Mouse (Mus musculus) kidney, embryonic 14.5 days (tissue): ENCODE measurements around the gene Clec16a. TPM values are rescaled to one million over a fixed set of nuclear protein-coding genes. Genes with fewer than 3 reads are reported as not detected.

Experiments
- ATAC-seq: fragments of 200-750 bp; cut with Nextera tagmentation; 2 replicates; pipeline ENCODE4 v1.8.0; 2017; ENCODE audit warnings: moderate number of reproducible peaks, mild to moderate bottlenecking, moderate TSS enrichment, moderate library complexity; ENCODE audit not compliant: low FRiP score, low TSS enrichment
- H3K27ac ChIP-seq: fragments of 300-500 bp; sonication (generic); 2 replicates; pipeline ENCODE4 v1.5.1; 2014; ENCODE audit warnings: low read depth, mild to moderate bottlenecking, low read length, moderate library complexity, mixed read lengths
- H3K27me3 ChIP-seq: fragments of 300-500 bp; sonication (generic); 2 replicates; pipeline ENCODE4 v1.6.1; 2014; ENCODE audit warnings: mild to moderate bottlenecking, low read length; ENCODE audit not compliant: control insufficient read depth, insufficient read depth
- H3K36me3 ChIP-seq: fragments of 300-500 bp; sonication (generic); 2 replicates; pipeline ENCODE4 v1.6.1; 2014; ENCODE audit warnings: low read length, mixed read lengths; ENCODE audit not compliant: control insufficient read depth, insufficient read depth
- H3K4me1 ChIP-seq: fragments of 300-500 bp; sonication (generic); 2 replicates; pipeline ENCODE4 v1.6.1; 2014; ENCODE audit warnings: low read length, mixed read lengths; ENCODE audit not compliant: control insufficient read depth, insufficient read depth
- H3K4me2 ChIP-seq: fragments of 300-500 bp; sonication (generic); replicated peaks from 2 replicates; pipeline ENCODE4 v1.6.1; 2014; ENCODE audit warnings: low read depth, mild to moderate bottlenecking, low read length
- H3K4me3 ChIP-seq: fragments of 300-500 bp; sonication (generic); 2 replicates; pipeline ENCODE4 v1.5.1; 2014; ENCODE audit warnings: mild to moderate bottlenecking, low read length
- H3K9ac ChIP-seq: fragments of 300-500 bp; sonication (generic); 2 replicates; pipeline ENCODE4 v1.6.1; 2014; ENCODE audit warnings: low read depth, mild to moderate bottlenecking, low read length, moderate library complexity
- H3K9me3 ChIP-seq: fragments of 300-500 bp; sonication (generic); 2 replicates; pipeline ENCODE4 v1.6.1; 2016; ENCODE audit warnings: low read length; ENCODE audit not compliant: control insufficient read depth
- WGBS: fragments of 180-500 bp; shearing (Covaris S2); extraction: QIAGEN DNeasy Blood & Tissue Kit; methylation state at CpG from one replicate; pipeline ENCODE4 v1.1.7; 2014; 5-methylcytosine and 5-hydroxymethylcytosine counted together
- polyA plus RNA-seq: library from polyadenylated mRNA; unstranded; fragments of >200 nt; fragmentation: Nextera tagmentation; extraction: Ambion mirVana; gene quantifications from 2 replicates; pipeline ENCODE4 v1.2.1, GENCODE M21; 2014

The Clec16a gene
- polyA plus RNA-seq, 1 experiment from 2014 or later, result 38.4 TPM

DNA sequence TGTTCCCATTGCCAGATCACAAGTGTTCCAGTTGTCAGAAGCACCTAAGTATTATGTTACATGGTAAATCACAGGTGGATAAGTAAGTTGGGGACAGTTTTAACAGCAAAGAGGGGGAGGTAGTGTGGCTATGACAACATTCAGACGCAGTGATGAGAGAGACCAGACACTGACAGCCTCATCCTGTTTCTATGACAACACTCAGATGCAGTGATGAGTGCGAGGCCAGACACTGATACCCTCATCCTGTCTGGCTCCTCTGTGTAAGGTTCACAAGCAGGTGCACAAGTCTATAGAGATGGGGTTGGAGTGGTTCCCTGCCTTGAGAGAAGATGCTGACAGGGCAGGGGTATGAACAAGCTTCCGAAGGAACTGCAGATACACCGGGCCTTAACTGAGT is 22.0 kb downstream of the Clec16a start:
- no peaks in the 10 kb centered on the region for H3K9me3 ChIP-seq
- WGBS, result 69% methylated on average over 4 of the region's 4 CpGs
- no peak for ATAC-seq

DNA sequence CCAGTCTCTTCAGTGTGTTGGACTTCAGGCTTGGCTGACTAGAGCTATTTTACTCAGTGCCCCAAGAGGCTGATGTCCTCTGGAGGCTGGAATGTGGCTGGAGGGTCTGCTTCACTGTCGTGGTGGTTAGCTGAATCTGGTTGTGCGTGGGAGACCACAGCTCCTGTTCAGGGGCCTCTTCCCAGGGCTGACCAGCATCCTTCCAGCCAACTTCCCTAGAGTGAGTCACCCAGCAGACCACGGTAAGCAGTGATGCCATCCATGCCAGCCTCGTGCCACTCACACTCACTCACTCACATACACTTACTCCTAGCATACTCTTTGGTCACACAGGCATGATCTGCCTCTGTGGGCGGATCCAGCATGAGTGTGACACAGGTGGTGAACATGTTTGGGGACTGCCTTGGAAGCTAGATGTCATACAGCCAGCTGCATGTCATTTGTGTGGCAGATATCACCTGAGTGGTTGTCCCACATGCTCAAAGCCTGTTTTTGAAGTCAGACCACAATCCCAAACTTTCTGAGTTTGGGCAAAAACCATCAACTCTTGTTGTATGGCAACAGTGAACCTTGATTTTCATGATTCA is 24.8 kb downstream of the Clec16a start:
- Histone ChIP-seq H3K9me3 (no peaks in the 10 kb centered on the region), H3K36me3 (peaks cover 16% of the 10 kb centered on the region; the same call in 1 of the 2 replicates), H3K27me3 (no peaks in the 10 kb centered on the region), H3K4me2 (no peak overlapping the region), H3K4me3 (no peak overlapping the region), H3K4me1 (no peaks in the 10 kb centered on the region), H3K9ac (no peak overlapping the region), H3K27ac (no peak overlapping the region)
- no peak for ATAC-seq
- 81% methylated on average over 5 of the region's 5 CpGs for WGBS

More for the DNA sequence above, 22.0 kb downstream of the Clec16a start:
- H3K4me1 ChIP-seq, result no peaks in the 10 kb centered on the region
- H3K27me3 ChIP-seq, result no peaks in the 10 kb centered on the region
- H3K27ac ChIP-seq, result no peak overlapping the region
- no peak overlapping the region for H3K4me3 ChIP-seq
- H3K4me2 ChIP-seq, result no peak overlapping the region
- H3K9ac ChIP-seq, result no peak overlapping the region
- peaks cover 13% of the 10 kb centered on the region; the same call in 1 of the 2 replicates for H3K36me3 ChIP-seq

DNA sequence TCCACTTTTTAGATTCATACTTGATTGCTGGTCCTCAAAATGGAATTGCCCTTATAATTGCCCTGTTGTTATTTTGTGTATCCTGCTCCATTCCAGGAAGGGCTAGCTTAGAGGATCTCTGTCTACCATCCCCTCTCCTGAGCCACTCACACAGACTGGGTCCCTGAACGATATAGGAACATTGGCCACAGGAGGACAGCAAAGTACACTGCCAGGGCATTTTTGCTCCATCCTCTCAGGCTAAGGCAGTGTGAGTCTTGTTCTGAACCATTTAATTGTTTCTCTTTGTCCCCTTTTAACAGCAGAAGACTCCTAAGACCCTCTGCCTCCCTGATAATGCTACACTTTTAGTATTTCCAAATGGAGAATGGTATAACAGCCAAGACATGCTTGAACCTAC is 25.6 kb downstream of the Clec16a start:
- H3K9me3 ChIP-seq, result no peaks in the 10 kb centered on the region
- no peak overlapping the region for H3K27ac ChIP-seq
- no peak overlapping the region for H3K4me2 ChIP-seq
- no peak for ATAC-seq
- no peak overlapping the region for H3K9ac ChIP-seq
- H3K4me3 ChIP-seq, result no peak overlapping the region
- H3K36me3 ChIP-seq, result peaks cover 16% of the 10 kb centered on the region; the same call in 1 of the 2 replicates
- H3K27me3 ChIP-seq, result no peaks in the 10 kb centered on the region
- 52% methylated on average over 1 of the region's 1 CpGs for WGBS
- H3K4me1 ChIP-seq, result no peaks in the 10 kb centered on the region

DNA sequence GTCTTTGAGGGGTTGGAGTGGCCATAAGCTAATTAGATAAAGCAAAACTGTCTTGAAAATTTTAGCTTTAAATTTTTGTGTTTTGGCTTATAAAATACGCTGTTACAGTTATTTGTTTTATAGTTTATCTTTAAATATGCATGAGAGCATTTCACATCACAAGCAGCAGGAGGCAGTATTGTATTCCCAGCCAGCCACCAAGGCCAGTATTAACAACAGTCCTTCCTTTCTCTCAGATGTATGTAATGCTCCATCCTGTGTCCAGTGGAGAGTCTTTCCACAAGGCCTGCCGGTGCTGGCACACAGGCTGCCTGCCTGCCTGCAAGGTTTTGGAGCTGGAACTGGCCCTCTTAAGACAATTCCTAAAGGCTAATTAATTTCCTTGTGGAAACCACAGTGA is 26.7 kb downstream of the Clec16a start:
- Histone ChIP-seq H3K4me1 (no peaks in the 10 kb centered on the region), H3K27me3 (no peaks in the 10 kb centered on the region), H3K4me2 (no peak overlapping the region), H3K9me3 (no peaks in the 10 kb centered on the region), H3K27ac (no peak overlapping the region), H3K4me3 (no peak overlapping the region), H3K9ac (no peak overlapping the region), H3K36me3 (peaks cover 21% of the 10 kb centered on the region; the same call in 1 of the 2 replicates)
- no peak for ATAC-seq
- WGBS, result 49% methylated on average over 2 of the region's 2 CpGs

DNA sequence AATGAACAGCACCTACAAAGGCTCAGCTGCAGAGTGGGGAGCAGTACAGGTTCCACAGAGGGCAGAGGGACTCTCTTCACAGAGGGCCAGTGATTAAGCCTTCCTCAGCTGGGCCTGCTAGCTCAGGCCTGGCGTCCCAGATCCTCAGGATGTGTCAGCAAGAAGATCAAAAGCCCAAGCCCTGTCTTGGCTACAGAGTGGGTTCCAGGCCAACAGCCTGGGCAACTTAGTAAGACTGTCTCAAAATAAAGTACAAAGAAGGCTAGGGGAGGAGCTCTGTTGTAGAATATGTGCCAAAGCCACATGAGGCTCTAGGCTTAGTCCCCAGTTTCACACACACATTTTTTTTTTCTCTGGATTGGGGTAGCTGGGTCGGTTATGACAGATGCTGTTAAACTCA is 29.8 kb downstream of the Clec16a start:
- Histone ChIP-seq H3K27ac (no peak overlapping the region), H3K9me3 (no peaks in the 10 kb centered on the region), H3K27me3 (no peaks in the 10 kb centered on the region), H3K4me2 (no peak overlapping the region), H3K4me1 (no peaks in the 10 kb centered on the region), H3K4me3 (no peak overlapping the region), H3K36me3 (peaks cover 37% of the 10 kb centered on the region), H3K9ac (no peak overlapping the region)
- 68% methylated on average over 2 of the region's 2 CpGs for WGBS
- ATAC-seq, result no peak

DNA sequence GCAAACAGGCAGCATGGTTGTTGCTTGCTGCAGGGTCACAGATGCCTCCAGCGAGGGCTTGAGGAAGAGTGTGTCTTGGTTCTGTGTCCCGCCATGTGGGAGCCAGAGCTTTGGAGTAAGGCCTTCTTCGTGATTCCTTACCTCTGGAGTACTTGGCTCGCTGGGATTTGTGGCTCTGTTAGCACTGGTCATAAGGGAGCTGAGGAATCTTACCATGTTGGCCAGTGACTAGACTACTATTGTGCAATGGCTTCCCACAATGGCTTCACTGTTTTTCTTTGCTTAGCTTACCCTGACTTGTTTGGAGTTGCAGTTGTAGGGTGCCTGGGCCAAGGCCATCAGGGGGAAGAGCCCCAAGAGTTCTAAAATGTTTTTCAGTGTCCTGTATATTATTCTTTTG is 30.8 kb downstream of the Clec16a start:
- H3K36me3 ChIP-seq, result peaks cover 44% of the 10 kb centered on the region
- ATAC-seq, result no peak
- H3K9me3 ChIP-seq, result no peaks in the 10 kb centered on the region
- 96% methylated on average over 4 of the region's 4 CpGs for WGBS
- no peaks in the 10 kb centered on the region for H3K4me1 ChIP-seq
- H3K27ac ChIP-seq, result no peak overlapping the region
- no peak overlapping the region for H3K4me2 ChIP-seq
- no peak overlapping the region for H3K4me3 ChIP-seq
- no peak overlapping the region for H3K9ac ChIP-seq
- H3K27me3 ChIP-seq, result no peaks in the 10 kb centered on the region

DNA sequence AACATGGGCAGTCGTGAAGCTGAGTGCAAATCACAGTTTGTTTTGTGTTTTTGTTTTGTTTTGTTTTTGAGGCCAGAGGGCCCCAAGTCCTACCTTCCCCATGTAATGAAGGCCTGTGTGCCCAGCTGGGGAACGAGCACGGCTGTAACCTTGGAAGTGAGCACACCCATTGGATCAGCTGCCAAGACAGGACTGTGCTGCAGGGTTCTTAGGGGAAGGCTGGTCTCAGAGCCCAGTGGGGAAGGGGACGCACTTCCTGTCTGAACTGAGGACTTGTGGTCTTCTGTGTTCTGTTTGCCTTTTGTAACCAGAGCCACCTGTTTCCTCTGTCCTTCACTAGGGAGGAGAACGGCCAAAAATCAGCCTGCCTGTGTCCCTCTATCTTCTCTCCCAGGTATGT is 32.4 kb downstream of the Clec16a start:
- no peak overlapping the region for H3K4me2 ChIP-seq
- no peak for ATAC-seq
- H3K27me3 ChIP-seq, result no peaks in the 10 kb centered on the region
- peaks cover 53% of the 10 kb centered on the region for H3K36me3 ChIP-seq
- H3K9me3 ChIP-seq, result no peaks in the 10 kb centered on the region
- H3K4me1 ChIP-seq, result no peaks in the 10 kb centered on the region
- 68% methylated on average over 5 of the region's 5 CpGs for WGBS
- H3K4me3 ChIP-seq, result no peak overlapping the region
- no peak overlapping the region for H3K27ac ChIP-seq
- H3K9ac ChIP-seq, result no peak overlapping the region

DNA sequence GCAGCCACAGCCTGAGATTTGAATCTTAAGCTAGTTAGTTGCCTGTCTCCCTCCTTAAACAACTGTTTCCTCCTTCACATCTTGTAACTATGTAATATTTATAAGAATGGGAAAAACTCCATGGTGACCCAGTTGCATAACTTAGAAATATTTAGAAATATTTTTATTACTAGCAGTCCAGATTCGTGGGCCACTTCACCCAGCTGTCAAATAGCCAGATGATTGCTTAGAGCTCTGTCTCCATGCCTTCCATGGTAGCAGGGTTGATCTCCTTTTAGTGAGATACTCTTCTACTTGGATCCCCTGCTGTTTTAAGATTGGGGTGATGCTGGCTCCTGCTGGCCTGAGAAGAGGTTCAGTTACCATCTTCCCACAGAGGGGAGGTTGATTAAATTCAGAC is 33.2 kb downstream of the Clec16a start:
- Histone ChIP-seq H3K4me2 (no peak overlapping the region), H3K27ac (no peak overlapping the region), H3K27me3 (no peaks in the 10 kb centered on the region), H3K36me3 (peaks cover 52% of the 10 kb centered on the region), H3K4me3 (no peak overlapping the region), H3K9ac (no peak overlapping the region), H3K9me3 (no peaks in the 10 kb centered on the region), H3K4me1 (no peaks in the 10 kb centered on the region)
- WGBS, result 83% methylated on average over 1 of the region's 1 CpGs
- no peak for ATAC-seq

DNA sequence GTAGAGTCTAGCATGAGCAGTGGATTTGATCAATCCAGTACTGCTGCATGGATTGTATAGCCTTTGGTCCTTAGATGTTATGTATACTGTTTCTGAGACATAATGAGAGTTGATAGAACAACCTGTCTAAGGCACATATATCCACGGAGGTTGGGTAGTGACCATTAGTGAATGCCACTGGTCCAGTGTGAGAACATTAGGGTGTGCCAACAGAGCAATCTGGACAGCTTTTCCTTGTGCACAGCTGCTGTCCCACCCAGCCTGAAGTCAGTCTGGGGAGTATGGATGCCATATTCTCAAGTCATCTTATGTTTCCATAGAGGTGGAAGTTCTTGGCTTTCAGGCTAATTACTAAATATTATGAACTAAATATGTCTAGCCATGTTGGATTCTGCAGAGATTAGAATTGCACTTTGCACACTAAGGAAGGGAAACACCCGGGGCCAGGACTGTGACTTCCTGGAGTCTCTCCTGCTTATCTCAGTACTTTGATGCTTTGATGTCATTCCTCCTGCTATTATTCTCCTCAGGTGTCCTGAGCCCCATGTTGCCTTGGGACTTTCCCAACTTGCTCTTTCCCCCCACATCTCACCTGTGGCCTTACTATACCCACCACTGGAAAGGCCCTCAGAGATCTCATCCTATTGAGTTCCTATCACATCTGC is 36.2 kb downstream of the Clec16a start:
- WGBS, result 83% methylated on average over 2 of the region's 2 CpGs
- peaks cover 40% of the 10 kb centered on the region for H3K36me3 ChIP-seq
- ATAC-seq, result no peak
- H3K4me2 ChIP-seq, result no peak overlapping the region
- no peak overlapping the region for H3K9ac ChIP-seq
- no peak overlapping the region for H3K27ac ChIP-seq
- no peaks in the 10 kb centered on the region for H3K4me1 ChIP-seq
- H3K4me3 ChIP-seq, result no peak overlapping the region
- no peaks in the 10 kb centered on the region for H3K27me3 ChIP-seq
- no peaks in the 10 kb centered on the region for H3K9me3 ChIP-seq
